Mouse (Mus musculus) embryonic facial prominence, embryonic 11.5 days (tissue): ENCODE results near the gene St7. TPM values are rescaled to one million over a fixed set of nuclear protein-coding genes. Genes with fewer than 3 reads are reported as not detected.

Experiments
- ATAC-seq: fragments of 200-750 bp; cut with Nextera tagmentation; replicated peaks from 2 replicates; pipeline ENCODE4 v1.8.0; 2017; ENCODE audit warnings: low read depth; ENCODE audit not compliant: insufficient number of reproducible peaks, low FRiP score, low TSS enrichment
- DNase-seq: peaks from one replicate; pipeline ENCODE4 v3.0.0-alpha.2; 2015; ENCODE audit warnings: low spot score
- H3K27ac ChIP-seq: fragments of 300-500 bp; sonication (generic); replicated peaks from 2 replicates; pipeline ENCODE4 v1.5.1; 2014; ENCODE audit warnings: mild to moderate bottlenecking, low read depth, low read length, control low read depth
- H3K27me3 ChIP-seq: fragments of 300-500 bp; sonication (generic); 2 replicates; pipeline ENCODE4 v1.6.1; 2014; ENCODE audit warnings: mild to moderate bottlenecking, low read length, moderate library complexity, mixed read lengths; ENCODE audit not compliant: control insufficient read depth, insufficient read depth
- H3K36me3 ChIP-seq: fragments of 300-500 bp; sonication (generic); replicated peaks from 2 replicates; pipeline ENCODE4 v1.6.1; 2014; ENCODE audit warnings: low read depth, mild to moderate bottlenecking, low read length, moderate library complexity, mixed read lengths; ENCODE audit not compliant: control insufficient read depth, insufficient read depth
- H3K4me1 ChIP-seq: fragments of 300-500 bp; sonication (generic); 2 replicates; pipeline ENCODE4 v1.6.1; 2014; ENCODE audit warnings: low read length, mixed read lengths; ENCODE audit not compliant: control insufficient read depth, insufficient read depth
- H3K4me2 ChIP-seq: fragments of 300-500 bp; sonication (generic); 2 replicates; pipeline ENCODE4 v1.6.1; 2014; ENCODE audit warnings: low read depth, mild to moderate bottlenecking, control low read depth, low read length, moderate library complexity
- H3K4me3 ChIP-seq: fragments of 300-500 bp; sonication (generic); 2 replicates; pipeline ENCODE4 v1.5.1; 2014; ENCODE audit warnings: low read depth, low read length, control low read depth
- H3K9ac ChIP-seq: fragments of 300-500 bp; sonication (generic); replicated peaks from 2 replicates; pipeline ENCODE4 v1.6.1; 2014; ENCODE audit warnings: mild to moderate bottlenecking, control low read depth, low read length
- H3K9me3 ChIP-seq: fragments of 300-500 bp; sonication (generic); replicated peaks from 2 replicates; pipeline ENCODE4 v1.6.1; 2016; ENCODE audit warnings: mild to moderate bottlenecking, low read length, inconsistent platforms, mixed read lengths; ENCODE audit not compliant: control insufficient read depth
- WGBS: fragments of 180-500 bp; shearing (Covaris S2); extraction: QIAGEN DNeasy Blood & Tissue Kit; methylation state at CpG from one replicate; pipeline ENCODE4 v1.1.7; 2014; 5-methylcytosine and 5-hydroxymethylcytosine counted together
- polyA plus RNA-seq: library from polyadenylated mRNA; unstranded; fragments of >200 nt; fragmentation: Nextera tagmentation; extraction: Ambion mirVana; gene quantifications from 2 replicates; pipeline ENCODE4 v1.2.1, GENCODE M21; 2014

The St7 gene
- polyA plus RNA-seq, 1 experiment from 2014 or later, result 25.5 TPM

DNA sequence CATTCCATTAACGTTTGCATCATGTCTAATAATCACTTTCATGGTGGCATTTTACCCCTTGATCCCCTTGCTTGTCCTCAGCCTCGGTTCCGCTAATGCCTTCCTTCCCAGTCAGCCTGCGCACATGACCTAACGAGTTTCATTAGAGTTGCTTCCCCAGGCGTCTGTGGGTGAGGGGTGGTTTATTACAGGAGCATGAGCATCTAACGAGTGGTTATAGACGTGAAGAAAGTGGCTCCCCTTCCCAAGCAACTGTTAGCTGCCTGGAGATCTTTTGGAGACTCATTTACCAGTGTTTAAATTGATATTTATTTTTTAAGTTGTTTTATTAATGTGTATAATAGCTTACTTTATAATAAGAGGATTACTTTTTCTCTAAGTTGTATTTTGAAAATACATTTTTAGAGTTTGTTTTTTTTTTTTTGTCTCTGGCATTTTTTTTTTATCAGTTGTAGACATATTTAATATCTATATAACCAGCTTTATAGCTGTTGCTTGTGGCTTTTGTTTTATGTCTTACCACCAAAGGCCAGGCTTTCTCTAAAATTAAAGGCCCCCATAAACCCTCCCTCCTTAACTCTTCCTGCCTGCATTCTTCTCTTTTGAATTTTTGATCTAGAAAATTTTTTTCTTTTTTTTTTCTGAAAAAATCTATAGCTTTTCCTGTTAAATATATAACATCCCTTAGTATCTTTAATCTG is 78.1 kb downstream of the St7 start:
- no peaks in the 10 kb centered on the region for H3K36me3 ChIP-seq
- H3K4me3 ChIP-seq, result no peak overlapping the region
- no peak overlapping the region for H3K9ac ChIP-seq
- no peak overlapping the region for H3K27ac ChIP-seq
- H3K27me3 ChIP-seq, result no peaks in the 10 kb centered on the region
- WGBS, result 42% methylated on average over 8 of the region's 8 CpGs
- DNase-seq (no peak), ATAC-seq (no peak)
- H3K4me1 ChIP-seq, result no peaks in the 10 kb centered on the region
- H3K9me3 ChIP-seq, result no peaks in the 10 kb centered on the region
- no peak overlapping the region for H3K4me2 ChIP-seq

DNA sequence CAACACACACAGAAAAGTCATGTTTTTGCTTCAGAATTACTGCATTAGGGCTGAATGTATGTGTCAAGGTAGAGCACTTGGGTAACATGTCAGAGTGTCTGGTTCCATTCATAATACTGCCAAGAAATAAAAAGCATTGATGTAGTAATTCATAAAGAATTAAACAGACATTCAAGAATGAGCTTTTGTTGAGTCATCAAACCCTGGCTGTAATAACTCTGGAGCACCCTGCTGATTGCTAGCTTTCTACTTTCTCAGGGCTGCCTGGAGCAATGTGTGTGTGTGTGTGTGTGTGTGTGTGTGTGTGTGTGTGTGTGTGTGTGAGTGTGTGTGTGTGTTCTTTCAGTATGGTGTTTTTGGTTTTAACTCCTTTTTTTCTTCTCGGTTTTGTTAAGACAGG is 78.7 kb downstream of the St7 start:
- no peak overlapping the region for H3K4me2 ChIP-seq
- H3K27ac ChIP-seq, result no peak overlapping the region
- DNase-seq, result no peak
- no peaks in the 10 kb centered on the region for H3K36me3 ChIP-seq
- H3K4me1 ChIP-seq, result no peaks in the 10 kb centered on the region
- no peak for ATAC-seq
- no peaks in the 10 kb centered on the region for H3K9me3 ChIP-seq
- WGBS, result 72% methylated on average over 1 of the region's 1 CpGs
- no peaks in the 10 kb centered on the region for H3K27me3 ChIP-seq
- H3K9ac ChIP-seq, result no peak overlapping the region
- no peak overlapping the region for H3K4me3 ChIP-seq

GRCm38 (mm10) chr6:17772514-17772913 is 79.8 kb downstream of the St7 start:
- no peaks in the 10 kb centered on the region for H3K4me1 ChIP-seq
- H3K9ac ChIP-seq, result no peak overlapping the region
- no peaks in the 10 kb centered on the region for H3K9me3 ChIP-seq
- no peak overlapping the region for H3K4me2 ChIP-seq
- no peak overlapping the region for H3K4me3 ChIP-seq
- 89% methylated on average over 3 of the region's 3 CpGs for WGBS
- no peaks in the 10 kb centered on the region for H3K36me3 ChIP-seq
- H3K27me3 ChIP-seq, result no peaks in the 10 kb centered on the region
- H3K27ac ChIP-seq, result no peak overlapping the region
- DNase-seq, result no peak
- ATAC-seq, result no peak

DNA sequence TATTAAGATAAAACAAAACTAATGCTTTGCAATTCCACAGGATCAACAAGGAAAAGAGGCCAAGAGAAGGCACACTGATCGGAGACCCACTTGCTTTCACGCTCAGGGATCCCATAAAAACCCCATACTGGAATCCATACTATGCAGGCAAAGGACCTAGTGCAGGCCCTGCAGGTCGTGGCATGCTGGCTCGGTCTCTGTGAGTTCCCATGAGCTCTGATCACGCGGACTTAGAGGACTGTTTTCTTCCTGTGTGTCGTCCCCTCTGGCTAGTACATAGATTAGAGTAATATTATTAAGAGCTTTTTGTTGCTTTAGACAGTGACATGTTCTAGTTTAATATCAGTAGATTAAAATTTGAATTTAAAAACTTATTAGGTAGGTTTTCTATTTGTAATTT is 83.3 kb downstream of the St7 start:
- ATAC-seq (no peak), DNase-seq (no peak)
- Histone ChIP-seq H3K4me3 (no peak overlapping the region), H3K27me3 (no peaks in the 10 kb centered on the region), H3K9ac (no peak overlapping the region), H3K9me3 (no peaks in the 10 kb centered on the region), H3K36me3 (no peaks in the 10 kb centered on the region), H3K4me1 (no peaks in the 10 kb centered on the region), H3K4me2 (no peak overlapping the region), H3K27ac (no peak overlapping the region)
- WGBS, result 68% methylated on average over 7 of the region's 7 CpGs

DNA sequence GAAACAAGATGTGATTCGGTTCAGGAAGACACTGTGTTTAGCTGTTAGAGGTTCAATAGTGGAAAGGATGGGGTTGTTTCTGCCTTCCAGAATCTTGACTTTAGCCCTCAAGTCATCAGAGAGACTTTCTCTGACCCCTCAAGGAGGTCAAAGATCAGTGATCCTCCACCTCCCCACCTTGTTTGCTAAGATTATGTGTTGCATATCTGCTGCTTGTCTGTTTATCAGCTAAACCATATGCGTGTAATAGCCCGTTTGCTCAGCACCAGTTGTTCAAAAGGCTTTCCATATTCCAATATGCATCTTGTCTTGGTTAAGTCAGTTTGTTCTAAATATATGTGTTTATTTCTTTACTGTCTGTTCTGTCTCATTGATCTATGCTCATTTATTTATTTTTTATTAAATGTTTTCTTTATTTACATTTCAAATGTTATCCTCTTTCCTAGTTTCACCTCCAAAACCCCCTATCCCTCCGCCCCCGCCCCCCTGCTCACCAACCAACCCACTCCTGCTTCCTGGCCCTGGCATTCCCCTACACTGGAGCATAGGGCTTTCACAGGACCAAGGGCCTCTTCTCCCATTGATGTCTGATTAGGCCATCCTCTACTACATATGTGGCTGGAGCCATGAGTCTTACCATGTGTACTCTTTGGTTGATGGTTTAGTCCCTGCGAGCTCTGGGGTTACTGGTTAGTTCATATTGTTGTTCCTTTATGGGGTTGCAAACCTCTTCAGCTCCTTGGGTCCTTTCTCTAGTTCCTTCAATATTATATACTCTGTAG is 84.5 kb downstream of the St7 start:
- WGBS, result 90% methylated on average over 6 of the region's 6 CpGs
- Histone ChIP-seq H3K27ac (no peak overlapping the region), H3K4me3 (no peak overlapping the region), H3K9ac (no peak overlapping the region), H3K27me3 (no peaks in the 10 kb centered on the region), H3K4me1 (no peaks in the 10 kb centered on the region), H3K9me3 (no peaks in the 10 kb centered on the region), H3K36me3 (no peaks in the 10 kb centered on the region), H3K4me2 (no peak overlapping the region)
- DNase-seq (no peak), ATAC-seq (no peak)

- ATAC-seq (no peak), DNase-seq (no peak)
- H3K4me3 ChIP-seq, result no peak overlapping the region
These were observed 86.0 kb downstream of the St7 start for GRCm38 (mm10) chr6:17778648-17779202.

GRCm38 (mm10) chr6:17783511-17783910 is 90.8 kb downstream of the St7 start:
- Histone ChIP-seq H3K27me3 (no peaks in the 10 kb centered on the region), H3K9me3 (no peaks in the 10 kb centered on the region), H3K9ac (no peak overlapping the region), H3K27ac (no peak overlapping the region), H3K4me1 (no peaks in the 10 kb centered on the region), H3K36me3 (no peaks in the 10 kb centered on the region), H3K4me2 (no peak overlapping the region), H3K4me3 (no peak overlapping the region)
- ATAC-seq (no peak), DNase-seq (no peak)
- WGBS, result 89% methylated on average over 1 of the region's 1 CpGs

More at GRCm38 (mm10) chr6:17778648-17779202, 86.0 kb downstream of the St7 start:
- H3K27me3 ChIP-seq, result no peaks in the 10 kb centered on the region
- no peak overlapping the region for H3K9ac ChIP-seq
- H3K4me2 ChIP-seq, result no peak overlapping the region
- H3K4me1 ChIP-seq, result no peaks in the 10 kb centered on the region
- 94% methylated on average over 3 of the region's 3 CpGs for WGBS
- H3K9me3 ChIP-seq, result no peaks in the 10 kb centered on the region
- no peak overlapping the region for H3K27ac ChIP-seq
- no peaks in the 10 kb centered on the region for H3K36me3 ChIP-seq

GRCm38 (mm10) chr6:17784523-17784922 is 91.8 kb downstream of the St7 start:
- Histone ChIP-seq H3K36me3 (no peaks in the 10 kb centered on the region), H3K4me2 (no peak overlapping the region), H3K4me1 (no peaks in the 10 kb centered on the region), H3K9ac (no peak overlapping the region), H3K27ac (no peak overlapping the region), H3K4me3 (no peak overlapping the region), H3K27me3 (no peaks in the 10 kb centered on the region), H3K9me3 (no peaks in the 10 kb centered on the region)
- WGBS, result 82% methylated on average over 5 of the region's 5 CpGs
- DNase-seq, result no peak
- no peak for ATAC-seq
